Mouse (Mus musculus): Measurements from ENCODE around the gene Zfp600. TPM values are rescaled to one million over a fixed set of nuclear protein-coding genes. Genes with fewer than 3 reads are reported as not detected.
"Not testable (repeated sequence)": the region's sequence is repeated elsewhere in the genome, so short reads cannot be mapped to it uniquely, and the experiment has no call there.

Zfp600 gene
- polyA plus RNA-seq (2012; rRNA removed) = not detected in 2 replicates

DNA sequence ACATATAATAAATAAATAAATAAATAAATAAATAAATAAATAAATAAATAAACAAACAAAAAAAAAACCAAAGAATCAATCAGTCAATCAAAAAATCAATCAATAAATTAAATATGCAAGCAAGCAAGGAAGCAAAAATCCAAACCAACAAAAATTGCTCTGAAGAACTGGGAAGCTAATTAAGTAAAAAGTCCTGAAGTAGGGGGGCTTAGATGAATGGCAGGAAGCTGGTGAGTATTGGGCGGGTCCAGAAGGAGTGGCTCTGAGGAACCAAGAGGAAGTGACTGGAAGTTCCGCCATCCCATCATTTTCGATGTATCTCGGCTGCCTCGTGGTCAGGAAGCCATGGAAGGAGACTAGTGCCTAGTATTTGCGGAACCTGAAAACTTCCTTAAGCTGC is at the start of gene Zfp600:
Zfp600 (plus strand) TSS at position 301 of the 400 bp plus-strand sequence.
- H3K36me3 ChIP-seq (ENCODE audit: control insufficient read depth, insufficient read depth, low read length); H3K4me1 ChIP-seq (ENCODE audit: control insufficient read depth, insufficient read depth, insufficient read length, low read length); H3K4me3 ChIP-seq (ENCODE audit: low read depth, low read length); H3K27ac ChIP-seq (ENCODE audit: insufficient read depth, low read depth, low read length); H3K27me3 ChIP-seq (ENCODE audit: control insufficient read depth, insufficient read depth, low read length): not testable (repeated sequence)
- no CpG with 5 or more reads among the region's 6 CpGs for WGBS

- H3K27me3 ChIP-seq (ENCODE audit: control insufficient read depth, insufficient read depth, low read length); H3K4me1 ChIP-seq (ENCODE audit: control insufficient read depth, insufficient read depth, insufficient read length, low read length); H3K27ac ChIP-seq (ENCODE audit: insufficient read depth, low read depth, low read length); H3K4me3 ChIP-seq (ENCODE audit: low read depth, low read length); H3K36me3 ChIP-seq (ENCODE audit: control insufficient read depth, insufficient read depth, low read length): not testable (repeated sequence)
- WGBS = 63% methylated on average over 4 of the region's 4 CpGs
These were observed 6.3 kb downstream of the Zfp600 start for GRCm38 (mm10) chr4:146162893-146163292.

GRCm38 (mm10) chr4:146167202-146167832 is 10.7 kb downstream of the Zfp600 start:
- WGBS = 71% methylated on average over 3 of the region's 3 CpGs
- H3K27ac ChIP-seq (ENCODE audit: insufficient read depth, low read depth, low read length) = not testable (repeated sequence)

GRCm38 (mm10) chr4:146167879-146168532 is 11.4 kb downstream of the Zfp600 start:
- WGBS = 80% methylated on average over 10 of the region's 10 CpGs
- H3K4me3 ChIP-seq (ENCODE audit: low read depth, low read length); H3K27me3 ChIP-seq (ENCODE audit: control insufficient read depth, insufficient read depth, low read length); H3K27ac ChIP-seq (ENCODE audit: insufficient read depth, low read depth, low read length); H3K36me3 ChIP-seq (ENCODE audit: control insufficient read depth, insufficient read depth, low read length); H3K4me1 ChIP-seq (ENCODE audit: control insufficient read depth, insufficient read depth, insufficient read length, low read length): not testable (repeated sequence)

More at GRCm38 (mm10) chr4:146167202-146167832, 10.7 kb downstream of the Zfp600 start:
- H3K36me3 ChIP-seq (ENCODE audit: control insufficient read depth, insufficient read depth, low read length); H3K4me3 ChIP-seq (ENCODE audit: low read depth, low read length); H3K27me3 ChIP-seq (ENCODE audit: control insufficient read depth, insufficient read depth, low read length); H3K4me1 ChIP-seq (ENCODE audit: control insufficient read depth, insufficient read depth, insufficient read length, low read length): not testable (repeated sequence)

DNA sequence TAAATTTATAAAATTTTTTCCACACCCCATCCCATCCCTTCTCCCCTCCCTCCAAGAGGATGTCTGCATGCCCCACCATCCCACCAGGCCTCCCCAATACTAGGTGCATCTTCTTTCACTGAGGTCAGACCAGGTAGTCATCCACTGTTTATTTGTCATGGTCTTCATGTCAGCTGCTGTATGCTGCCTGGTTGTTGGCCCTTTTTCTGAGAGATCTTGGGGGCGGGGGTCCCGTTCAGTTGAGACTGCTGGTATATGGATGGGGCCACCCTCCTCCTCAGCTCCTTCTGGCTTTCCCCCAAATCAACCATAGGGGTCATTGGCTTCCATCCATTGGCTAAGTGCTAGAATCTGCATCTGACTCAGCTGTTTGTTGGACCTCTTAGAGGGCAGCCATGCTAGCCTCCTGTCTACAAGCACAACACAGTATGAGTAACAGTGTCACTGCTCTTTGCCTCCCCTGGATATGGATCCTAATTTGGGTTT is 12.1 kb downstream of the Zfp600 start:
- not testable (repeated sequence) for H3K27me3 ChIP-seq (ENCODE audit: control insufficient read depth, insufficient read depth, low read length); H3K36me3 ChIP-seq (ENCODE audit: control insufficient read depth, insufficient read depth, low read length); H3K4me3 ChIP-seq (ENCODE audit: low read depth, low read length); H3K27ac ChIP-seq (ENCODE audit: insufficient read depth, low read depth, low read length); H3K4me1 ChIP-seq (ENCODE audit: control insufficient read depth, insufficient read depth, insufficient read length, low read length)
- no CpG with 5 or more reads among the region's 2 CpGs for WGBS

- not testable (repeated sequence) for H3K4me3 ChIP-seq (ENCODE audit: low read depth, low read length); H3K4me1 ChIP-seq (ENCODE audit: control insufficient read depth, insufficient read depth, insufficient read length, low read length); H3K36me3 ChIP-seq (ENCODE audit: control insufficient read depth, insufficient read depth, low read length); H3K27me3 ChIP-seq (ENCODE audit: control insufficient read depth, insufficient read depth, low read length); H3K27ac ChIP-seq (ENCODE audit: insufficient read depth, low read depth, low read length)
- WGBS = 50% methylated on average over 4 of the region's 4 CpGs
These were observed 17.0 kb downstream of the Zfp600 start for GRCm38 (mm10) chr4:146173378-146174226.

DNA sequence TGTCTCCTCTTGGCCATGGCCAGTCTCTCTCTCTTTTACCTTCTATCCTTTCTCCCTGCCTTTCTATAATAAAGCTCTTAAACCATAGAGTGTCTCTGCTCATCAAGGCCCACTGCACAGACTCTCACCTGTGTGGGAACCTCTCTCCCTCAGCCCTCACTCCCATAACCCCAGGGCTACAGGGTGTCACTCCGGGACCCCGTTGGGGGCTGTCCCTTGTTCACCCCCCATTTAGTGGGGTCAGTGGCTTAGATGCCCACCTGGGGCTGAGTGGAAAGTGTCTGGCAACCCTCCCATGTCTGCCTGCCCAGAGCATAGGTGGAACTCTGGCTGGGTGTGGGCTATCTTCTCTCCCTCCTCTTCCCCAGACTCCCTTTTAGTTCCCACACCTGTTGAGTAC is 47.7 kb downstream of the Zfp600 start:
- H3K27ac ChIP-seq (ENCODE audit: insufficient read depth, low read depth, low read length); H3K27me3 ChIP-seq (ENCODE audit: control insufficient read depth, insufficient read depth, low read length); H3K36me3 ChIP-seq (ENCODE audit: control insufficient read depth, insufficient read depth, low read length); H3K4me3 ChIP-seq (ENCODE audit: low read depth, low read length); H3K4me1 ChIP-seq (ENCODE audit: control insufficient read depth, insufficient read depth, insufficient read length, low read length): not testable (repeated sequence)
- 88% methylated on average over 2 of the region's 2 CpGs for WGBS

DNA sequence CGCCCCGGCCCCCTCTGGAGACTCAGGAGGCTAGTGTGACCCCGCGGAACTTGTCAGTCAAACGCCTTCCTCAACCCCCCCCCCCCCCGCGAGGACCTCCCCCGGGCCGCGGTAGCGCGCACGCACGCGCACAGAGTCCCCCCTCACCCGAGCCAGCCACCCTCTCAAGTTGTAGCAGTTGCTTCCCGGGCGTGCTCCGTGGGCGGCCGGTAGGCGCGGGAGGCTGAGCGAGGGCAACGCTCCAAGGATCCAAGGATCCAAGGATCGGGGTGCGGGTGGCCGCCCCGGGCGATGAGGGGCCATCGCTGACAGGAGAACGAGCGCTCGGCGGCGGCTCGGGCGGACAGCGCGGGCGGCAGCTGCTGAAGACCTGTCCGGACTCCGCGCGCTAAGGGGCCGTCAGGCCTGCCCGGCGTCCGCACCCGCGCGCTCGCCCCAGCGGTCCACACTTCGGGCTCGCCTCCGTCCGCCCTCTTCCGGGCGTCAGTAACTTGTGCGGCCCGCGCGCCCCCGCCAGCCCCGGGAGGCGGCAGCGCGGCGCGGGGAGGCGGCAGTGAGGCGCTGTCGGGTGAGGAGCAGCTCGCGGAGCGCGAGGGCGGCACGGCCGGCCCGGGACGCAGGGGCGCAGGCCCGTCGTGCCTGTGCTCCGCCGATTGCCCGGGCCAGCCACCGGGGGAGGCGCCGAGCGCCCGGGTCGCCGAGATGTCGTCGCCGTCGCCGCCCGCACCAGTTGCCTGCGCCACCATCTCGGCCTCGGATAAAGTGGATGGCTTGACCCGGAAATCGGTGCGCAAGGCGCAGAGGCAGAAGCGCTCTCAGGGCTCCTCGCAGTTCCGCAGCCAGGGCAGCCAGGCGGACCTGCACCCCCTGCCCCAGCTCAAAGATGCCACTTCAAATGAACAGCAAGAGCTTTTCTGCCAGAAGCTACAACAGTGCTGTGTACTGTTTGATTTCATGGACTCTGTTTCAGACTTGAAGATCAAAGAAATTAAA is 82.9 kb downstream of the Zfp600 start:
- H3K27me3 ChIP-seq (ENCODE audit: control insufficient read depth, insufficient read depth, low read length); H3K4me3 ChIP-seq (ENCODE audit: low read depth, low read length); H3K36me3 ChIP-seq (ENCODE audit: control insufficient read depth, insufficient read depth, low read length); H3K27ac ChIP-seq (ENCODE audit: insufficient read depth, low read depth, low read length); H3K4me1 ChIP-seq (ENCODE audit: control insufficient read depth, insufficient read depth, insufficient read length, low read length): not testable (repeated sequence)
- 14% methylated on average over 32 of the region's 113 CpGs for WGBS

GRCm38 (mm10) chr4:146242119-146242518 is 85.5 kb downstream of the Zfp600 start:
- H3K27me3 ChIP-seq (ENCODE audit: control insufficient read depth, insufficient read depth, low read length); H3K27ac ChIP-seq (ENCODE audit: insufficient read depth, low read depth, low read length); H3K36me3 ChIP-seq (ENCODE audit: control insufficient read depth, insufficient read depth, low read length); H3K4me1 ChIP-seq (ENCODE audit: control insufficient read depth, insufficient read depth, insufficient read length, low read length); H3K4me3 ChIP-seq (ENCODE audit: low read depth, low read length): not testable (repeated sequence)
- 70% methylated on average over 5 of the region's 5 CpGs for WGBS
